Mouse (Mus musculus) thymus, postnatal 14 days (tissue): ENCODE results near the gene Olfr898.

Source experiments
- DNase-seq: peaks from one replicate; pipeline ENCODE4 v3.0.0; 2021

Olfr898 gene

DNA sequence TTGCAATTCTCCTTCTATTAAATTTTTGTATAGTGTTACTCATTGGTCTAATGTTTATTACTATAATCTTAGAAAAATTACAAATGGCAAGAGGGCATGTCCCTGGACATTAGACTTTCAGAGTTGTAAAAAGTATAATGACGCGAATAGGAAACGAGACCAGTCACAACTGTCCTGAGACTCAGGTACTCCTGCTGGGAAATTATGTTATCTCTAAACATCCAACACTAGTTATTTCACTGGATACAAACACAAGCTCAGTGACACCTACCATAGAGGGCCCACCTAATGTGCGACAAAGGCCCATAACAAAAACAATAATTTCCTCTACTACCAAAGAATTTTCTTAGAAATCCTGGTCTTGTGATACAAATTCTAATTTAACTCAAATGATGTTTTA, at the start of gene Olfr898:
Gene Olfr898, plus strand, starts transcription at position 301 of the 400 bp plus-strand sequence.
- DNase-seq = no peak

DNA sequence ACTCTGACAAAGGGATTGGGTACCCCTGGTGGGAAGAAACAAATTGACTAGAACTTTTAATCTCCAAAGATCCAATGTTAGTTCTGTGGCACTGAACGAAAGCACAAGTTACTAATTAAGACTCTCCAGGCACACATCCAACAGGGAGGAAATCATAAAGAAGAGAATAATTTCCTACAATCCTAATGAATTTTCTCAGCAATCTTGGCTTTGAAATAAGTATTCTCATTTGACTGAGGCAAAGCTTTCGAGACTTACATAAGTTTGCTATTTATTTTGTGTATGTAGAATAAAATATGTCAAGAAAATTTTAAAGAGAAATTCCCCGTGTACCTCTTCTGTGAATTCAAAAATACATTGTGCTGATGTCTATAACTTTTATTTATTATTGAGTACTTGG, 19.5 kb upstream of the Olfr898 start, which contains the start of gene Olfr25:
Gene Olfr25, plus strand, starts transcription at position 301 of the 400 bp plus-strand sequence.
- no peak for DNase-seq

DNA sequence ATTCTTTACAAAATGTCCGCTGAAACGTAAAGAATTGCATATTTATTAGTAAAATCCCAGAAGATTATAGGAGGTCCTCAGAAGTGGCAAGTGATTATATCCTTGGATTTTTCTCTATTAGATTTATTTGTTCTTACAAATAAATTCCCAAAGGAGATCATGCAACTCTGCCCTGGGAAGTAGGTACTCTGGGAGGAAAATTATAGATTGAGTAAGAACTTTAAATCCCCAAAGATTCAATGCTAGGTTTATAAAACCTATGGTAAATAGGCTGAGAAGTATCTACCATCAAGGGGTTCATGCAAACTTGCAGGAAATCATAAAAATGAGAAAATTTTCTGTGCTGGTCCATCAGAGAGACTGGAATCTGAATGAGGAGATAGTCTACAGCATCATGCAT, 18.4 kb downstream of the Olfr898 start, which contains the start of gene Olfr250:
Gene Olfr250, plus strand, starts transcription at position 301 of the 400 bp plus-strand sequence.
- DNase-seq = no peak

DNA sequence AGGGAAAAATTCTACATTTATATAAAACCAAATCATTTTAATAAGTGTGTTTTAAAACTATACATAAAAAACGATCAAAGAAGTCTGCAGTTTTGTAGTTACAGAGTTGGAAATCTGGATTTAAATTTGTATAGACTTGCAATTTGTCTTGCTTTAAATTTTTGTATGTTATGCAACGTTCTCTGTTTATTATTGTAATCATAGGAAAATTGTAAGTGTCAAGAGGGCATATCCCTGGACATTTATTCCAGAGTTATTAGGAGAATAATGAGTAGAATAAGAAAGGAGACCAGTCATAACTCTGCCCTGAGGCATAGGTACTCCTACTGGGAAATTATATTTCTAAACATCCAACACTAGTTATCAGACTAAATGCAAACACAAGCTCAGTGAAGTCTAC, 28.6 kb downstream of the Olfr898 start, which contains the start of gene Olfr251:
Gene Olfr251, plus strand, starts transcription at position 301 of the 400 bp plus-strand sequence.
- no peak for DNase-seq

DNA sequence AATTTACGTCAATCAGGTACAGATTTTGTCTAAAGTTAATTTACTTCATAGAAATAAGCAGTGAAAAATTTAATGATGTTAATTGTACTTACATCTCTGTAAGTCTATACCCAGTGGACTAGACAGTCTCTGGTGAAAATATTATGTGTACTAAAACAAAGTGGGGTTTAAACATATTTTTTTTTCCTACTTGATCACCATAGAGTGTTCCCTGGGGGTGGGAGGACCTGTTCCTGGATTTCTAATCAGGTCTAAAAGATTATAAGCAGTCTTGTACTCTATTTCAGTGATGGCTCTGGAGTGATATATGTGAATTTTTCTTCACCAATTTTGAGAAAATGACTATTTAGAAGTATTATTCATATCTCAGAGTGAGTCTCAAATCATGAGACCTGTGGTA, 53.2 kb downstream of the Olfr898 start, which contains the start of gene Olfr147:
Gene Olfr147, plus strand, starts transcription at position 301 of the 400 bp plus-strand sequence.
- DNase-seq = no peak
